Mouse (Mus musculus): ENCODE data around the gene Rps5.

DNA sequence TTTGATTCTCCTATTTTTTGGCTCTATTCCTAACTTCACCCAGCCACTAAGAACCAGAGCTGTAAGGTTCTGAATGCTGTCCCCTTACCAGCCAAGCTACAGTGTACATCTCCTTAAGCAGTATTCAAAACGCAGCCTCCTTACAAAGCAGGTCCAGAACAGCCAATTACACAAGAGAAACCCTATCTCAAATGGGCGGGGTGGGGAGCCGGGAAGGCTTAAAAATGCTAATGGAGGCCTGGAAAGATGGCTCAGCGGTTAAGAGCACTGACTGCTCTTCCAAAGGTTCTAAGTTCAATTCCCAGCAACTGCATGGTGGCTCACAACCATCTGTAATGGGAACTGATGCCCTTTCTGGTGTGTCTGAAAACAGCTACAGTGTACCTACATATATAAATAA lies 37.6 kb downstream of the Rps5 start:
- TF ChIP-seq CTCF (IDR thresholded peaks at IDR 0.05; ENCODE audit: low read depth, low read length) (no peak), POLR2A (IDR thresholded peaks at IDR 0.05; ENCODE audit: borderline replicate concordance, low read depth, low read length) (no peak)
